ENCODE assay signal across 11 mouse cellular contexts in genomic region chr7:30456911-30457628, GRCm38 (mm10). TPM values are rescaled to one million over a fixed set of nuclear protein-coding genes. Genes with fewer than 3 reads are reported as not detected.
DNase-seq lines count a peak whose midpoint lies in the region; ATAC-seq and TF ChIP-seq lines count a peak whose summit lies in the region.
"Had no signal": no experiment of that assay in that cellular context is flagged by ENCODE, and none has a peak within 500 bp of the region (broad histone marks: within the 10 kb centered on the region; RNA-seq: fewer than 3 reads in every experiment).

No protein-coding gene starts in this region.

- H3K9ac ChIP-seq in kidney, embryonic 15.5 days: no peak overlapping the region
- no peak overlapping the region for H3K9ac ChIP-seq in embryonic facial prominence, embryonic 11.5 days (replicated peaks; ENCODE audit: low read length)
- peak overlapping the region; percentile 41 for H3K9ac ChIP-seq in hindbrain, embryonic 14.5 days
- H3K9ac ChIP-seq in neural tube, embryonic 14.5 days (replicated peaks; ENCODE audit: low read depth, low read length): no peak overlapping the region
- no peak overlapping the region for H3K9ac ChIP-seq in lung, postnatal 0 days (replicated peaks; ENCODE audit: low read depth)

- under 1% methylated on average over 31 of the region's 31 CpGs for WGBS in kidney, embryonic 15.5 days
- whole genome bisulfite sequencing in embryonic facial prominence, embryonic 11.5 days: 1% methylated on average over 31 of the region's 31 CpGs
- WGBS in hindbrain, embryonic 14.5 days: under 1% methylated on average over 30 of the region's 31 CpGs
- under 1% methylated on average over 31 of the region's 31 CpGs for WGBS in neural tube, embryonic 14.5 days
- under 1% methylated on average over 31 of the region's 31 CpGs for WGBS in lung, postnatal 0 days

- H3K27me3 ChIP-seq in kidney, embryonic 15.5 days: peaks cover 99% of the 10 kb centered on the region
- H3K27me3 ChIP-seq in embryonic facial prominence, embryonic 11.5 days (ENCODE audit: control insufficient read depth, insufficient read depth, low read length): peaks cover 86% of the 10 kb centered on the region
- H3K27me3 ChIP-seq in hindbrain, embryonic 14.5 days (ENCODE audit: control insufficient read depth, insufficient read depth, low read length): peaks cover 82% of the 10 kb centered on the region
- peaks cover 22% of the 10 kb centered on the region for H3K27me3 ChIP-seq in neural tube, embryonic 14.5 days (ENCODE audit: control insufficient read depth, insufficient read depth, low read length)
- peaks cover 44% of the 10 kb centered on the region for H3K27me3 ChIP-seq in lung, postnatal 0 days (replicated peaks; ENCODE audit: insufficient read depth, low read length)

- H3K27ac ChIP-seq in kidney, embryonic 15.5 days: no peak overlapping the region
- no peak overlapping the region for H3K27ac ChIP-seq in embryonic facial prominence, embryonic 11.5 days (replicated peaks; ENCODE audit: low read depth, low read length)
- H3K27ac ChIP-seq in hindbrain, embryonic 14.5 days: no peak overlapping the region
- no peak overlapping the region for H3K27ac ChIP-seq in neural tube, embryonic 14.5 days (ENCODE audit: low read depth, low read length)
- H3K27ac ChIP-seq in lung, postnatal 0 days (ENCODE audit: low read length): no peak overlapping the region
- H3K27ac ChIP-seq: macrophage had no signal

- ATAC-seq in kidney, embryonic 15.5 days (replicated peaks; ENCODE audit: low FRiP score): no peak
- no peak for ATAC-seq in embryonic facial prominence, embryonic 11.5 days (replicated peaks; ENCODE audit: insufficient number of reproducible peaks, low FRiP score, low TSS enrichment, low read depth)
- peak; percentile 35; the same call in 1 of the 2 replicates for ATAC-seq in hindbrain, embryonic 14.5 days (ENCODE audit: low FRiP score)
- ATAC-seq in neural tube, embryonic 14.5 days (ENCODE audit: low read depth): peak; percentile 22; the same call in 1 of the 2 replicates
- ATAC-seq in lung, postnatal 0 days: no peak

- H3K4me1 ChIP-seq in kidney, embryonic 15.5 days: peaks cover 28% of the 10 kb centered on the region
- no peaks in the 10 kb centered on the region; the same call in 1 of the 2 replicates for H3K4me1 ChIP-seq in embryonic facial prominence, embryonic 11.5 days (ENCODE audit: control insufficient read depth, insufficient read depth, low read length)
- peaks cover 22% of the 10 kb centered on the region for H3K4me1 ChIP-seq in hindbrain, embryonic 14.5 days (replicated peaks; ENCODE audit: control insufficient read depth, insufficient read depth, low read length)
- peaks cover 21% of the 10 kb centered on the region for H3K4me1 ChIP-seq in neural tube, embryonic 14.5 days (ENCODE audit: control insufficient read depth, insufficient read depth, low read length)
- no peaks in the 10 kb centered on the region for H3K4me1 ChIP-seq in lung, postnatal 0 days (ENCODE audit: insufficient read depth, low read depth, low read length)

- no peaks in the 10 kb centered on the region for H3K36me3 ChIP-seq in kidney, embryonic 15.5 days
- no peaks in the 10 kb centered on the region for H3K36me3 ChIP-seq in embryonic facial prominence, embryonic 11.5 days (replicated peaks; ENCODE audit: control insufficient read depth, insufficient read depth, low read depth, low read length)
- no peaks in the 10 kb centered on the region for H3K36me3 ChIP-seq in hindbrain, embryonic 14.5 days (replicated peaks; ENCODE audit: control insufficient read depth, insufficient read depth)
- H3K36me3 ChIP-seq in neural tube, embryonic 14.5 days (ENCODE audit: control insufficient read depth, insufficient read depth, low read length): no peaks in the 10 kb centered on the region
- H3K36me3 ChIP-seq in lung, postnatal 0 days (ENCODE audit: insufficient read depth, low read length): no peaks in the 10 kb centered on the region

- H3K4me3 ChIP-seq in kidney, embryonic 15.5 days (replicated peaks): peak overlapping the region; percentile 20
- H3K4me3 ChIP-seq in embryonic facial prominence, embryonic 11.5 days (ENCODE audit: low read depth, low read length): no peak overlapping the region
- H3K4me3 ChIP-seq in hindbrain, embryonic 14.5 days (replicated peaks; ENCODE audit: low read length): peak overlapping the region; percentile 22
- H3K4me3 ChIP-seq in neural tube, embryonic 14.5 days (ENCODE audit: low read depth, low read length): peak overlapping the region; percentile 11
- no peak overlapping the region for H3K4me3 ChIP-seq in lung, postnatal 0 days (ENCODE audit: low read depth, low read length)

- H3K9me3 ChIP-seq in kidney, embryonic 15.5 days (replicated peaks): no peaks in the 10 kb centered on the region
- no peaks in the 10 kb centered on the region for H3K9me3 ChIP-seq in embryonic facial prominence, embryonic 11.5 days (replicated peaks; ENCODE audit: control insufficient read depth, low read length)
- H3K9me3 ChIP-seq in hindbrain, embryonic 14.5 days (ENCODE audit: control insufficient read depth, low read length): no peaks in the 10 kb centered on the region
- no peaks in the 10 kb centered on the region for H3K9me3 ChIP-seq in neural tube, embryonic 14.5 days (ENCODE audit: control insufficient read depth, low read length)
- no peaks in the 10 kb centered on the region for H3K9me3 ChIP-seq in lung, postnatal 0 days (ENCODE audit: low read length)

- TF ChIP-seq CTCF in lung, postnatal 0 days (IDR thresholded peaks at IDR 0.05): no peak

- TF ChIP-seq EP300 in lung, postnatal 0 days (IDR thresholded peaks at IDR 0.05): no peak

- H3K4me2 ChIP-seq in kidney, embryonic 15.5 days: peak overlapping the region; percentile 46
- peak overlapping the region; percentile 28 for H3K4me2 ChIP-seq in embryonic facial prominence, embryonic 11.5 days (ENCODE audit: low read depth, low read length)
- peak overlapping the region; percentile 52 for H3K4me2 ChIP-seq in hindbrain, embryonic 14.5 days (replicated peaks)
- H3K4me2 ChIP-seq in neural tube, embryonic 14.5 days (ENCODE audit: low read depth, low read length): peak overlapping the region; percentile 41
- no peak overlapping the region for H3K4me2 ChIP-seq in lung, postnatal 0 days (replicated peaks; ENCODE audit: low read depth, low read length)

- no peak for DNase-seq in kidney, postnatal 25 days
- DNase-seq in embryonic facial prominence, embryonic 11.5 days (ENCODE audit: low spot score): no peak
- no peak for DNase-seq in hindbrain, embryonic 14.5 days (ENCODE audit: low spot score)
- no peak for DNase-seq in lung, postnatal 0 days (ENCODE audit: low spot score)
- DNase-seq in spleen, postnatal 10 days (ENCODE audit: low spot score in 2 of 2): no peak
- DNase-seq in frontal cortex, postnatal 14 days (ENCODE audit: low spot score in 2 of 2): no peak
- DNase-seq: cerebellum, adult 9-11 months; spleen, adult 18-20 months had no signal

RNA-seq across cellular contexts. Expression of gene Kirrel2, which starts 0.4 kb away (rescaled TPM):
- 0.54 and 0.77 TPM in 2 replicates for polyA plus RNA-seq in kidney, embryonic 15.5 days (2015; fragmentation: Nextera tagmentation; extraction: Ambion mirVana)
- 0.45 and 0.84 TPM in 2 replicates for polyA plus RNA-seq in embryonic facial prominence, embryonic 11.5 days (2014; fragmentation: Nextera tagmentation; extraction: Ambion mirVana)
- 1.8 and 2.4 TPM in 2 replicates for polyA plus RNA-seq in hindbrain, embryonic 14.5 days (2014; fragmentation: Nextera tagmentation; extraction: Ambion mirVana)
- 0.27 and 0.89 TPM in 2 replicates for polyA plus RNA-seq in neural tube, embryonic 14.5 days (2014; fragmentation: Nextera tagmentation; extraction: Ambion mirVana)
- polyA plus RNA-seq in lung, postnatal 0 days (2015; fragmentation: Nextera tagmentation; extraction: Ambion mirVana): not detected in 2 replicates
- polyA plus RNA-seq: macrophage had no signal

RNA-seq across cellular contexts. Expression of gene Nphs1, which starts 1.0 kb away (rescaled TPM):
- polyA plus RNA-seq in kidney, embryonic 15.5 days (2015; fragmentation: Nextera tagmentation; extraction: Ambion mirVana): 3.6 and 4.8 TPM in 2 replicates
- polyA plus RNA-seq in embryonic facial prominence, embryonic 11.5 days (2014; fragmentation: Nextera tagmentation; extraction: Ambion mirVana): 0.36 TPM in 1 of 2 replicates, not detected in the other
- 0.54 and 0.83 TPM in 2 replicates for polyA plus RNA-seq in hindbrain, embryonic 14.5 days (2014; fragmentation: Nextera tagmentation; extraction: Ambion mirVana)
- polyA plus RNA-seq in neural tube, embryonic 14.5 days (2014; fragmentation: Nextera tagmentation; extraction: Ambion mirVana): 0.30 TPM in 1 of 2 replicates, not detected in the other
- polyA plus RNA-seq in lung, postnatal 0 days (2015; fragmentation: Nextera tagmentation; extraction: Ambion mirVana): 0.12 TPM in 2 replicates
- polyA plus RNA-seq: macrophage had no signal

RNA-seq across cellular contexts. Expression of gene Aplp1, which starts 11.7 kb away (rescaled TPM):
- polyA plus RNA-seq in kidney, embryonic 15.5 days (2015; fragmentation: Nextera tagmentation; extraction: Ambion mirVana): 24.1 and 28.6 TPM in 2 replicates
- polyA plus RNA-seq in embryonic facial prominence, embryonic 11.5 days (2014; fragmentation: Nextera tagmentation; extraction: Ambion mirVana): 40.2 and 45.4 TPM in 2 replicates
- 690 and 752 TPM in 2 replicates for polyA plus RNA-seq in hindbrain, embryonic 14.5 days (2014; fragmentation: Nextera tagmentation; extraction: Ambion mirVana)
- polyA plus RNA-seq in neural tube, embryonic 14.5 days (2014; fragmentation: Nextera tagmentation; extraction: Ambion mirVana): 641 and 675 TPM in 2 replicates
- 6.8 and 8.1 TPM in 2 replicates for polyA plus RNA-seq in lung, postnatal 0 days (2015; fragmentation: Nextera tagmentation; extraction: Ambion mirVana)

RNA-seq across cellular contexts. Expression of gene Nfkbid, which starts 35.5 kb away (rescaled TPM):
- polyA plus RNA-seq in kidney, embryonic 15.5 days (2015; fragmentation: Nextera tagmentation; extraction: Ambion mirVana): 1.3 and 2.0 TPM in 2 replicates
- 1.6 TPM in 2 replicates for polyA plus RNA-seq in embryonic facial prominence, embryonic 11.5 days (2014; fragmentation: Nextera tagmentation; extraction: Ambion mirVana)
- 1.8 and 2.9 TPM in 2 replicates for polyA plus RNA-seq in hindbrain, embryonic 14.5 days (2014; fragmentation: Nextera tagmentation; extraction: Ambion mirVana)
- 2.5 and 3.1 TPM in 2 replicates for polyA plus RNA-seq in neural tube, embryonic 14.5 days (2014; fragmentation: Nextera tagmentation; extraction: Ambion mirVana)
- polyA plus RNA-seq in lung, postnatal 0 days (2015; fragmentation: Nextera tagmentation; extraction: Ambion mirVana): 1.9 and 2.5 TPM in 2 replicates

RNA-seq across cellular contexts. Expression of gene Prodh2, which starts 36.4 kb away (rescaled TPM):
- 12.8 and 14.4 TPM in 2 replicates for polyA plus RNA-seq in kidney, embryonic 15.5 days (2015; fragmentation: Nextera tagmentation; extraction: Ambion mirVana)
- not detected in 2 replicates for polyA plus RNA-seq in embryonic facial prominence, embryonic 11.5 days (2014; fragmentation: Nextera tagmentation; extraction: Ambion mirVana)
- 0.48 TPM in 1 of 2 replicates, not detected in the other for polyA plus RNA-seq in hindbrain, embryonic 14.5 days (2014; fragmentation: Nextera tagmentation; extraction: Ambion mirVana)
- polyA plus RNA-seq in neural tube, embryonic 14.5 days (2014; fragmentation: Nextera tagmentation; extraction: Ambion mirVana): not detected in 2 replicates
- polyA plus RNA-seq in lung, postnatal 0 days (2015; fragmentation: Nextera tagmentation; extraction: Ambion mirVana): not detected in 2 replicates
- polyA plus RNA-seq: macrophage had no signal

Comparison
In these comparisons a context has a peak if more than half of its experiments do, and no peak if none do; other contexts are left out.
1. ATAC-seq: peak in hindbrain, embryonic 14.5 days (single experiment) and neural tube, embryonic 14.5 days (single experiment); none in kidney, embryonic 15.5 days (single experiment), embryonic facial prominence, embryonic 11.5 days (single experiment) and lung, postnatal 0 days (single experiment).
2. H3K4me3 ChIP-seq: peak in kidney, embryonic 15.5 days (single experiment), hindbrain, embryonic 14.5 days (single experiment) and neural tube, embryonic 14.5 days (single experiment); none in embryonic facial prominence, embryonic 11.5 days (single experiment) and lung, postnatal 0 days (single experiment).
3. RNA of gene Aplp1, which starts 11.7 kb away (polyA plus RNA-seq): 690 to 752 TPM in hindbrain, embryonic 14.5 days and 641 to 675 TPM in neural tube, embryonic 14.5 days; 40.2 to 45.4 TPM in embryonic facial prominence, embryonic 11.5 days, 24.1 to 28.6 TPM in kidney, embryonic 15.5 days and 6.8 to 8.1 TPM in lung, postnatal 0 days; every median in the first group is over 10 times any median in the second.